Mouse (Mus musculus): ENCODE measurements around the gene Zfp296.

The Zfp296 gene

GRCm38 (mm10) chr7:19561765-19562642 lies 15.1 kb upstream of the Zfp296 start:
- in situ Hi-C loops (cut with MboI; ENCODE audit: low sequenced_read_pairs) = no loop called here

- in situ Hi-C loops (cut with MboI; ENCODE audit: low sequenced_read_pairs) = no loop called here
Measured at GRCm38 (mm10) chr7:19562643-19563410, 14.3 kb upstream of the Zfp296 start, which contains the start of gene Ppp1r37. Gene Ppp1r37 (minus strand): TSS chr7:19563076.

GRCm38 (mm10) chr7:19563884-19564283 lies 13.2 kb upstream of the Zfp296 start:
- in situ Hi-C loops (cut with MboI; ENCODE audit: low sequenced_read_pairs) = no loop called here

GRCm38 (mm10) chr7:19564455-19564854 lies 12.6 kb upstream of the Zfp296 start:
- in situ Hi-C loops (cut with MboI; ENCODE audit: low sequenced_read_pairs) = no loop called here

- in situ Hi-C loops (cut with MboI; ENCODE audit: low sequenced_read_pairs) = no loop called here
Measured at GRCm38 (mm10) chr7:19565803-19566202, 11.3 kb upstream of the Zfp296 start.

- in situ Hi-C loops (cut with MboI; ENCODE audit: low sequenced_read_pairs) = no loop called here
Measured at GRCm38 (mm10) chr7:19567426-19567825, 9.7 kb upstream of the Zfp296 start.

- in situ Hi-C loops (cut with MboI; ENCODE audit: low sequenced_read_pairs) = no loop called here
Measured at GRCm38 (mm10) chr7:19569647-19570046, 7.4 kb upstream of the Zfp296 start.

- in situ Hi-C loops (cut with MboI; ENCODE audit: low sequenced_read_pairs) = no loop called here
Measured at GRCm38 (mm10) chr7:19572926-19573775, 3.9 kb upstream of the Zfp296 start.

- in situ Hi-C loops (cut with MboI; ENCODE audit: low sequenced_read_pairs) = no loop called here
Measured at GRCm38 (mm10) chr7:19573776-19574140, 3.3 kb upstream of the Zfp296 start.

GRCm38 (mm10) chr7:19575559-19575958 lies 1.5 kb upstream of the Zfp296 start:
- in situ Hi-C loops (cut with MboI; ENCODE audit: low sequenced_read_pairs) = no loop called here

GRCm38 (mm10) chr7:19577877-19578414 lies 859 bp downstream of the Zfp296 start:
- in situ Hi-C loops (cut with MboI; ENCODE audit: low sequenced_read_pairs) = no loop called here

- in situ Hi-C loops (cut with MboI; ENCODE audit: low sequenced_read_pairs) = no loop called here
Measured at GRCm38 (mm10) chr7:19578436-19578835, 1.3 kb downstream of the Zfp296 start.

- in situ Hi-C loops (cut with MboI; ENCODE audit: low sequenced_read_pairs) = no loop called here
Measured at GRCm38 (mm10) chr7:19579751-19580150, 2.7 kb downstream of the Zfp296 start.

GRCm38 (mm10) chr7:19580634-19581033 lies 3.5 kb downstream of the Zfp296 start:
- in situ Hi-C loops (cut with MboI; ENCODE audit: low sequenced_read_pairs) = no loop called here

- in situ Hi-C loops (cut with MboI; ENCODE audit: low sequenced_read_pairs) = no loop called here
Measured at GRCm38 (mm10) chr7:19586269-19586668, 9.2 kb downstream of the Zfp296 start.

GRCm38 (mm10) chr7:19589207-19589606 lies 12.1 kb downstream of the Zfp296 start:
- in situ Hi-C loops (cut with MboI; ENCODE audit: low sequenced_read_pairs) = no loop called here

- in situ Hi-C loops (cut with MboI; ENCODE audit: low sequenced_read_pairs) = no loop called here
Measured at GRCm38 (mm10) chr7:19589917-19590316, 12.8 kb downstream of the Zfp296 start.

GRCm38 (mm10) chr7:19593061-19593730 lies 16.1 kb downstream of the Zfp296 start:
- in situ Hi-C loops (cut with MboI; ENCODE audit: low sequenced_read_pairs) = no loop called here

GRCm38 (mm10) chr7:19600562-19600961 lies 23.5 kb downstream of the Zfp296 start:
- in situ Hi-C loops (cut with MboI; ENCODE audit: low sequenced_read_pairs) = no loop called here

GRCm38 (mm10) chr7:19603055-19603454 lies 26.0 kb downstream of the Zfp296 start:
- in situ Hi-C loops (cut with MboI; ENCODE audit: low sequenced_read_pairs) = no loop called here

Data from CH12F3 (cell line).